Mouse (Mus musculus): ENCODE data around the gene Prlhr. TPM values are rescaled to one million over a fixed set of nuclear protein-coding genes. Genes with fewer than 3 reads are reported as not detected.

The Prlhr gene
- polyA plus RNA-seq, 1 experiment from 2014 or later = not detected

- H3K36me3 ChIP-seq (ENCODE audit: control insufficient read depth, insufficient read depth, low read length) = no peaks in the 10 kb centered on the region
- no peak for ATAC-seq (ENCODE audit: low read depth)
- no peak overlapping the region for H3K4me2 ChIP-seq (ENCODE audit: low read depth, low read length)
- H3K4me3 ChIP-seq (ENCODE audit: low read length) = no peak overlapping the region
- H3K4me1 ChIP-seq (replicated peaks; ENCODE audit: control insufficient read depth, insufficient read depth, low read length) = peaks cover 4% of the 10 kb centered on the region; the same call in 1 of the 2 replicates
- 67% methylated on average over 1 of the region's 1 CpGs for WGBS
- H3K27me3 ChIP-seq (ENCODE audit: control insufficient read depth, insufficient read depth, low read depth, low read length) = no peaks in the 10 kb centered on the region
- H3K9me3 ChIP-seq (ENCODE audit: control insufficient read depth, low read length) = no peaks in the 10 kb centered on the region
- H3K9ac ChIP-seq (ENCODE audit: low read length) = no peak overlapping the region
- no peak overlapping the region for H3K27ac ChIP-seq (ENCODE audit: low read length)
These were observed 12.3 kb downstream of the Prlhr start for GRCm38 (mm10) chr19:60455791-60456190.

- Histone ChIP-seq H3K27me3 (ENCODE audit: control insufficient read depth, insufficient read depth, low read depth, low read length) (no peaks in the 10 kb centered on the region), H3K4me3 (ENCODE audit: low read length) (no peak overlapping the region), H3K4me2 (ENCODE audit: low read depth, low read length) (no peak overlapping the region), H3K9me3 (ENCODE audit: control insufficient read depth, low read length) (no peaks in the 10 kb centered on the region), H3K4me1 (replicated peaks; ENCODE audit: control insufficient read depth, insufficient read depth, low read length) (no peaks in the 10 kb centered on the region), H3K27ac (ENCODE audit: low read length) (no peak overlapping the region), H3K9ac (ENCODE audit: low read length) (no peak overlapping the region), H3K36me3 (ENCODE audit: control insufficient read depth, insufficient read depth, low read length) (no peaks in the 10 kb centered on the region)
- ATAC-seq (ENCODE audit: low read depth) = no peak
These were observed 27.6 kb downstream of the Prlhr start for GRCm38 (mm10) chr19:60440531-60440930.

- no peaks in the 10 kb centered on the region for H3K9me3 ChIP-seq (ENCODE audit: control insufficient read depth, low read length)
- H3K4me3 ChIP-seq (ENCODE audit: low read length) = no peak overlapping the region
- no peak overlapping the region for H3K4me2 ChIP-seq (ENCODE audit: low read depth, low read length)
- 52% methylated on average over 5 of the region's 5 CpGs for WGBS
- no peak for ATAC-seq (ENCODE audit: low read depth)
- H3K4me1 ChIP-seq (replicated peaks; ENCODE audit: control insufficient read depth, insufficient read depth, low read length) = no peaks in the 10 kb centered on the region
- H3K36me3 ChIP-seq (ENCODE audit: control insufficient read depth, insufficient read depth, low read length) = no peaks in the 10 kb centered on the region
- no peaks in the 10 kb centered on the region for H3K27me3 ChIP-seq (ENCODE audit: control insufficient read depth, insufficient read depth, low read depth, low read length)
- H3K9ac ChIP-seq (ENCODE audit: low read length) = no peak overlapping the region
- H3K27ac ChIP-seq (ENCODE audit: low read length) = no peak overlapping the region
These were observed 28.0 kb downstream of the Prlhr start for GRCm38 (mm10) chr19:60440083-60440482.

- Histone ChIP-seq H3K36me3 (ENCODE audit: control insufficient read depth, insufficient read depth, low read length) (no peaks in the 10 kb centered on the region), H3K4me2 (ENCODE audit: low read depth, low read length) (no peak overlapping the region), H3K27me3 (ENCODE audit: control insufficient read depth, insufficient read depth, low read depth, low read length) (no peaks in the 10 kb centered on the region), H3K9me3 (ENCODE audit: control insufficient read depth, low read length) (no peaks in the 10 kb centered on the region), H3K9ac (ENCODE audit: low read length) (no peak overlapping the region), H3K4me3 (ENCODE audit: low read length) (no peak overlapping the region), H3K27ac (ENCODE audit: low read length) (no peak overlapping the region), H3K4me1 (replicated peaks; ENCODE audit: control insufficient read depth, insufficient read depth, low read length) (no peaks in the 10 kb centered on the region)
- 48% methylated on average over 6 of the region's 6 CpGs for WGBS
- no peak for ATAC-seq (ENCODE audit: low read depth)
These were observed 30.4 kb downstream of the Prlhr start for GRCm38 (mm10) chr19:60437566-60438241.

GRCm38 (mm10) chr19:60432347-60433129 is 35.6 kb downstream of the Prlhr start:
- no peaks in the 10 kb centered on the region for H3K36me3 ChIP-seq (ENCODE audit: control insufficient read depth, insufficient read depth, low read length)
- H3K4me1 ChIP-seq (replicated peaks; ENCODE audit: control insufficient read depth, insufficient read depth, low read length) = no peaks in the 10 kb centered on the region
- H3K9me3 ChIP-seq (ENCODE audit: control insufficient read depth, low read length) = no peaks in the 10 kb centered on the region
- no peak overlapping the region for H3K27ac ChIP-seq (ENCODE audit: low read length)
- no peak overlapping the region for H3K9ac ChIP-seq (ENCODE audit: low read length)
- no peak overlapping the region for H3K4me2 ChIP-seq (ENCODE audit: low read depth, low read length)
- WGBS = 66% methylated on average over 6 of the region's 6 CpGs
- no peak overlapping the region for H3K4me3 ChIP-seq (ENCODE audit: low read length)
- H3K27me3 ChIP-seq (ENCODE audit: control insufficient read depth, insufficient read depth, low read depth, low read length) = no peaks in the 10 kb centered on the region
- no peak for ATAC-seq (ENCODE audit: low read depth)

- Histone ChIP-seq H3K27me3 (ENCODE audit: control insufficient read depth, insufficient read depth, low read depth, low read length) (no peaks in the 10 kb centered on the region), H3K4me3 (ENCODE audit: low read length) (no peak overlapping the region), H3K9me3 (ENCODE audit: control insufficient read depth, low read length) (no peaks in the 10 kb centered on the region), H3K27ac (ENCODE audit: low read length) (no peak overlapping the region), H3K36me3 (ENCODE audit: control insufficient read depth, insufficient read depth, low read length) (no peaks in the 10 kb centered on the region), H3K9ac (ENCODE audit: low read length) (no peak overlapping the region), H3K4me1 (replicated peaks; ENCODE audit: control insufficient read depth, insufficient read depth, low read length) (no peaks in the 10 kb centered on the region), H3K4me2 (ENCODE audit: low read depth, low read length) (no peak overlapping the region)
- no peak for ATAC-seq (ENCODE audit: low read depth)
- 50% methylated on average over 1 of the region's 1 CpGs for WGBS
These were observed 50.5 kb downstream of the Prlhr start for GRCm38 (mm10) chr19:60417611-60418010.

Other genes starting within 250 kb of the Prlhr start
- gene Fam204a, start 241.6 kb downstream of the Prlhr start, polyA plus RNA-seq (2015; fragmentation: Nextera tagmentation; extraction: Ambion mirVana) = 44.9 and 48.8 TPM in 2 replicates
- 12.7 and 14.1 TPM in 2 replicates for gene Cacul1, start 112.7 kb upstream of the Prlhr start, polyA plus RNA-seq (2015; fragmentation: Nextera tagmentation; extraction: Ambion mirVana)

All from lung, embryonic 16.5 days (tissue).